1 mouse cellular context compared by ENCODE assay signal in genomic region chr9:109058006-109058765, GRCm38 (mm10).
TF ChIP-seq lines count a peak whose summit lies in the region.

No protein-coding gene starts in this region.

TF ChIP-seq in CH12.LX, 34 proteins besides CTCF, POLR2A, EP300 and RAD21:
- TF ChIP-seq MAZ (IDR thresholded peaks at IDR 0.05; ENCODE audit: low read depth, low read length) (no peak), USF2 (conservative IDR thresholded peaks at IDR 0.05; ENCODE audit: low read depth, low read length) (no peak), MYC (IDR thresholded peaks at IDR 0.05; ENCODE audit: low read depth, low read length) (no peak), SMC3 (IDR thresholded peaks at IDR 0.05; ENCODE audit: low read depth, low read length) (no peak), TCF12 (IDR thresholded peaks at IDR 0.05; ENCODE audit: low read depth, low read length) (no peak), ZC3H11A (IDR thresholded peaks at IDR 0.05; ENCODE audit: low read depth, low read length) (no peak), USF1 (IDR thresholded peaks at IDR 0.05; ENCODE audit: low read depth, low read length) (no peak), E2F4 (IDR thresholded peaks at IDR 0.05; ENCODE audit: insufficient replicate concordance, low read depth, low read length) (no peak), JUND (conservative IDR thresholded peaks at IDR 0.05; ENCODE audit: low read depth, low read length) (no peak), GABPA (IDR thresholded peaks at IDR 0.05; ENCODE audit: insufficient replicate concordance, low read depth, low read length) (no peak), ELF1 (IDR thresholded peaks at IDR 0.05; ENCODE audit: low read depth, low read length) (no peak), IRF4 (IDR thresholded peaks at IDR 0.05; ENCODE audit: low read depth, low read length) (no peak), MAX (IDR thresholded peaks at IDR 0.05; ENCODE audit: low read length) (no peak), CHD2 (IDR thresholded peaks at IDR 0.05; ENCODE audit: low read length) (no peak), POLR2AphosphoS2 (IDR thresholded peaks at IDR 0.05; ENCODE audit: low read depth, low read length) (peak; percentile 3; the same call in 1 of the 2 replicates), ZMIZ1 (IDR thresholded peaks at IDR 0.05; ENCODE audit: low read depth, low read length) (no peak), MXI1 (IDR thresholded peaks at IDR 0.05; ENCODE audit: low read depth, low read length) (0 out of 2 replicates have a peak, but pooled peaks have one; percentile 32), HCFC1 (IDR thresholded peaks at IDR 0.05; ENCODE audit: low read depth, low read length) (no peak), SIN3A (IDR thresholded peaks at IDR 0.05; ENCODE audit: low read length) (0 out of 2 replicates have a peak, but pooled peaks have one; percentile 25), PAX5 (IDR thresholded peaks at IDR 0.05; ENCODE audit: low read length) (no peak), MAFK (IDR thresholded peaks at IDR 0.05; ENCODE audit: insufficient replicate concordance, low read length) (no peak)
TF ChIP-seq in CH12.LX: peak in this region for 3.
